In the genomic region with DNA sequence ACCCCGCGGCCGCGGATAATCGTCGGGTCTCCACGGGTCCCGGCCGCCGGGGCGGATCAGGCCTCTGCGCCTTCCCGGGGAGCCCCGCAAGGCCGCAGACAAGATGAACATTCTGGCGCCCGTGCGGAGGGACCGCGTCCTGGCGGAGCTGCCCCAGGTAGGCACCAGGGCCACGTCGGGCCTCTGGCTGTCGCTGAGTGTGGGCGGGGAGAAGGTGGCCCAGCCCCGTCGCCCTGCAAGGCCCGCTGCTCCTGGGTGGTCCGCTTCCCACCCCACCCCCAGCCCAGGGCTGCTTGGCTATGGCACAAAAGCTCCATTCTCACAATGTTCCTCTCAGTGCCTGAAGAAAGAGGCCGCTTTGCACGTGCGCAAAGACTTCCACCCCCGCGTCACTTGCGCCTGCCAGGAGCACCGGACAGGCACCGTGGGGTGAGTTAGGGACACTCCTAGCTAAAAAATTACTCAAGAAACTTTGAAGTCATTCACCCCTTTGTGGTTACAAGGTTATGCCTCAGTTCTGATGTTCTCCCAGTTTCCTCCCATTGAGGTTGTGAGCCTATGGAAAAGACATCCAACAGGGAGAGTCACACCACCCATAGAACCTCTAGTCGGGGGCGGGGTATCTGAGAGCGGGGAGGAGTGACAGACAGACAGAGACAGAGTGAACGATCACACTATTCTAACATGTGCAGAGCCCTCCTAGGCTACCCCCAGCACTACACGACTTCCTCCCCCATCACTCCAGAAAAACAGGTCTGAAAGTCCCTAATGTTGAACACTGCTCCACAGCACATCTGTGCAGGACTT, we compare ENCODE assay signal across 8 mouse cellular contexts. TPM values are rescaled to one million over a fixed set of nuclear protein-coding genes. Genes with fewer than 3 reads are reported as not detected.
DNase-seq lines count a peak whose midpoint lies in the region; ATAC-seq and TF ChIP-seq lines count a peak whose summit lies in the region.

No protein-coding gene starts in this region.

- peak overlapping the region; percentile 82 for H3K9ac ChIP-seq in embryonic facial prominence, embryonic 15.5 days
- H3K9ac ChIP-seq in heart, embryonic 11.5 days (ENCODE audit: low read depth, low read length), result peak overlapping the region; percentile 84
- peak overlapping the region; percentile 97 for H3K9ac ChIP-seq in kidney, embryonic 14.5 days (ENCODE audit: low read depth, low read length)
- H3K9ac ChIP-seq in liver, embryonic 11.5 days (ENCODE audit: low read depth, low read length), result peak overlapping the region; percentile 72

- H3K4me3 ChIP-seq in thymus, adult 2 months (ENCODE audit: control insufficient read depth, insufficient read depth, low read length), result peak overlapping the region; percentile 37
- peak overlapping the region; percentile 72 for H3K4me3 ChIP-seq in embryonic facial prominence, embryonic 15.5 days (replicated peaks)
- H3K4me3 ChIP-seq in heart, embryonic 11.5 days (ENCODE audit: low read depth, low read length), result peak overlapping the region; percentile 78
- H3K4me3 ChIP-seq in kidney, embryonic 14.5 days (ENCODE audit: low read length), result peak overlapping the region; percentile 81
- H3K4me3 ChIP-seq in liver, embryonic 11.5 days (ENCODE audit: low read depth, low read length), result peak overlapping the region; percentile 62

- peak overlapping the region; percentile 64 for H3K4me2 ChIP-seq in embryonic facial prominence, embryonic 15.5 days (replicated peaks)
- H3K4me2 ChIP-seq in heart, embryonic 11.5 days, result peak overlapping the region; percentile 79
- H3K4me2 ChIP-seq in kidney, embryonic 14.5 days (replicated peaks; ENCODE audit: low read depth, low read length), result peak overlapping the region; percentile 69
- peak overlapping the region; percentile 70 for H3K4me2 ChIP-seq in liver, embryonic 11.5 days

- WGBS in thymus, adult 2 months, result 5% methylated on average over 42 of the region's 42 CpGs
- WGBS in embryonic facial prominence, embryonic 15.5 days, result under 1% methylated on average over 42 of the region's 42 CpGs
- WGBS in heart, embryonic 11.5 days (ENCODE audit: insufficient replicate concordance), result 2% methylated on average over 41 of the region's 42 CpGs
- WGBS in kidney, embryonic 14.5 days, result under 1% methylated on average over 39 of the region's 42 CpGs
- under 1% methylated on average over 42 of the region's 42 CpGs for WGBS in liver, embryonic 11.5 days

- no peaks in the 10 kb centered on the region for H3K36me3 ChIP-seq in thymus, adult 2 months (ENCODE audit: control insufficient read depth, insufficient read depth, low read length)
- peaks cover 31% of the 10 kb centered on the region for H3K36me3 ChIP-seq in embryonic facial prominence, embryonic 15.5 days
- peaks cover 20% of the 10 kb centered on the region for H3K36me3 ChIP-seq in heart, embryonic 11.5 days (ENCODE audit: control insufficient read depth, insufficient read depth, low read length)
- H3K36me3 ChIP-seq in kidney, embryonic 14.5 days (ENCODE audit: control insufficient read depth, insufficient read depth, low read length), result peaks cover 32% of the 10 kb centered on the region
- H3K36me3 ChIP-seq in liver, embryonic 11.5 days (ENCODE audit: control insufficient read depth, insufficient read depth, low read length), result peaks cover 4% of the 10 kb centered on the region; the same call in 1 of the 2 replicates

- no peak overlapping the region for H3K27ac ChIP-seq in thymus, adult 2 months (ENCODE audit: control insufficient read depth, insufficient read depth, low read length)
- H3K27ac ChIP-seq in embryonic facial prominence, embryonic 15.5 days (replicated peaks), result peak overlapping the region; percentile 98
- H3K27ac ChIP-seq in heart, embryonic 11.5 days (ENCODE audit: low read depth, low read length), result peak overlapping the region; percentile 94
- H3K27ac ChIP-seq in kidney, embryonic 14.5 days (ENCODE audit: low read depth, low read length), result peak overlapping the region; percentile 100
- H3K27ac ChIP-seq in liver, embryonic 11.5 days (ENCODE audit: low read depth, low read length), result peak overlapping the region; percentile 73

- no peaks in the 10 kb centered on the region for H3K9me3 ChIP-seq in embryonic facial prominence, embryonic 15.5 days (replicated peaks)
- H3K9me3 ChIP-seq in heart, embryonic 11.5 days (replicated peaks; ENCODE audit: control insufficient read depth, low read length), result no peaks in the 10 kb centered on the region
- H3K9me3 ChIP-seq in kidney, embryonic 14.5 days (ENCODE audit: control insufficient read depth, low read length), result no peaks in the 10 kb centered on the region
- H3K9me3 ChIP-seq in liver, embryonic 11.5 days (ENCODE audit: control insufficient read depth, low read length), result no peaks in the 10 kb centered on the region

- H3K27me3 ChIP-seq in thymus, adult 2 months (ENCODE audit: control insufficient read depth, insufficient read depth, low read length), result peaks cover 21% of the 10 kb centered on the region
- H3K27me3 ChIP-seq in embryonic facial prominence, embryonic 15.5 days, result no peaks in the 10 kb centered on the region
- no peaks in the 10 kb centered on the region; the same call in 1 of the 2 replicates for H3K27me3 ChIP-seq in heart, embryonic 11.5 days (ENCODE audit: control insufficient read depth, insufficient read depth, low read length)
- no peaks in the 10 kb centered on the region for H3K27me3 ChIP-seq in kidney, embryonic 14.5 days (ENCODE audit: control insufficient read depth, insufficient read depth, low read length)
- peaks cover 46% of the 10 kb centered on the region for H3K27me3 ChIP-seq in liver, embryonic 11.5 days (replicated peaks; ENCODE audit: control insufficient read depth, insufficient read depth, low read length)

- TF ChIP-seq CTCF in thymus, adult 2 months (IDR thresholded peaks at IDR 0.05; ENCODE audit: borderline replicate concordance, control insufficient read depth, extremely low read depth, insufficient read depth, low read length, poor library complexity), result no peak

- H3K4me1 ChIP-seq in thymus, adult 2 months (replicated peaks; ENCODE audit: control insufficient read depth, insufficient read depth, low read length), result peaks cover 18% of the 10 kb centered on the region
- H3K4me1 ChIP-seq in embryonic facial prominence, embryonic 15.5 days, result peaks cover 19% of the 10 kb centered on the region
- H3K4me1 ChIP-seq in heart, embryonic 11.5 days (ENCODE audit: control insufficient read depth, insufficient read depth, low read length), result peaks cover 5% of the 10 kb centered on the region
- H3K4me1 ChIP-seq in kidney, embryonic 14.5 days (ENCODE audit: control insufficient read depth, insufficient read depth, low read length), result peaks cover 12% of the 10 kb centered on the region
- peaks cover 16% of the 10 kb centered on the region for H3K4me1 ChIP-seq in liver, embryonic 11.5 days (replicated peaks; ENCODE audit: control insufficient read depth, insufficient read depth, low read length)

- DNase-seq in thymus, adult 2 months, result no peak
- no peak for DNase-seq in thymus, postnatal 0 days (ENCODE audit: low spot score)
- peak; percentile 78 for DNase-seq in liver, embryonic 11.5 days (ENCODE audit: low spot score)
- peak; percentile 50 for DNase-seq in naive thymus-derived CD4-positive, alpha-beta T cell, adult 2 months (ENCODE audit: low read depth)
- peak; percentile 50 for DNase-seq in urinary bladder, postnatal 25 days (ENCODE audit: low spot score)

- ATAC-seq in embryonic facial prominence, embryonic 15.5 days (ENCODE audit: insufficient number of reproducible peaks, low FRiP score, low TSS enrichment, low read depth), result peak; percentile 82
- ATAC-seq in heart, embryonic 11.5 days (replicated peaks; ENCODE audit: insufficient number of reproducible peaks, low FRiP score, low TSS enrichment), result peak; percentile 76
- ATAC-seq in kidney, embryonic 14.5 days (ENCODE audit: low FRiP score, low TSS enrichment), result peak; percentile 82
- ATAC-seq in liver, embryonic 11.5 days (replicated peaks; ENCODE audit: low FRiP score), result peak; percentile 66

- no peak for TF ChIP-seq POLR2A in thymus, adult 2 months (IDR thresholded peaks at IDR 0.05; ENCODE audit: control insufficient read depth, extremely low read depth, insufficient read depth, low read length, poor library complexity)

RNA-seq across cellular contexts. Expression of gene Rab34, which starts 1.2 kb away (rescaled TPM):
- polyA plus RNA-seq in thymus, adult 2 months (2012; rRNA removed), result 15.4 and 18.5 TPM in 2 replicates
- 26.4 and 29.6 TPM in 2 replicates for polyA plus RNA-seq in thymus, postnatal 0 days (2015; fragmentation: Nextera tagmentation; extraction: Ambion mirVana)
- 164 and 171 TPM in 2 replicates for polyA plus RNA-seq in embryonic facial prominence, embryonic 15.5 days (2015; fragmentation: Nextera tagmentation; extraction: Ambion mirVana)
- 62.2 and 62.5 TPM in 2 replicates for polyA plus RNA-seq in heart, embryonic 11.5 days (2014; fragmentation: Nextera tagmentation; extraction: Ambion mirVana)
- polyA plus RNA-seq in kidney, embryonic 14.5 days (2014; fragmentation: Nextera tagmentation; extraction: Ambion mirVana), result 128 and 156 TPM in 2 replicates
- 42.6 and 45.3 TPM in 2 replicates for polyA plus RNA-seq in liver, embryonic 11.5 days (2014; fragmentation: Nextera tagmentation; extraction: Ambion mirVana)

RNA-seq across cellular contexts. Expression of gene Proca1, which starts 3.8 kb away (rescaled TPM):
- 0.23 and 0.66 TPM in 2 replicates for polyA plus RNA-seq in thymus, adult 2 months (2012; rRNA removed)
- 0.49 and 0.84 TPM in 2 replicates for polyA plus RNA-seq in thymus, postnatal 0 days (2015; fragmentation: Nextera tagmentation; extraction: Ambion mirVana)
- polyA plus RNA-seq in embryonic facial prominence, embryonic 15.5 days (2015; fragmentation: Nextera tagmentation; extraction: Ambion mirVana), result 3.1 and 4.7 TPM in 2 replicates
- 4.2 TPM in 2 replicates for polyA plus RNA-seq in heart, embryonic 11.5 days (2014; fragmentation: Nextera tagmentation; extraction: Ambion mirVana)
- 3.4 and 4.1 TPM in 2 replicates for polyA plus RNA-seq in kidney, embryonic 14.5 days (2014; fragmentation: Nextera tagmentation; extraction: Ambion mirVana)
- 1.6 and 2.5 TPM in 2 replicates for polyA plus RNA-seq in liver, embryonic 11.5 days (2014; fragmentation: Nextera tagmentation; extraction: Ambion mirVana)

RNA-seq across cellular contexts. Expression of gene Rpl23a, which starts 6.1 kb away (rescaled TPM):
- 193 and 312 TPM in 2 replicates for polyA plus RNA-seq in thymus, adult 2 months (2012; rRNA removed)
- polyA plus RNA-seq in thymus, postnatal 0 days (2015; fragmentation: Nextera tagmentation; extraction: Ambion mirVana), result 1,919 and 1,995 TPM in 2 replicates
- polyA plus RNA-seq in embryonic facial prominence, embryonic 15.5 days (2015; fragmentation: Nextera tagmentation; extraction: Ambion mirVana), result 1,371 and 1,410 TPM in 2 replicates
- 1,064 and 1,178 TPM in 2 replicates for polyA plus RNA-seq in heart, embryonic 11.5 days (2014; fragmentation: Nextera tagmentation; extraction: Ambion mirVana)
- polyA plus RNA-seq in kidney, embryonic 14.5 days (2014; fragmentation: Nextera tagmentation; extraction: Ambion mirVana), result 1,650 and 2,291 TPM in 2 replicates
- 1,588 and 1,766 TPM in 2 replicates for polyA plus RNA-seq in liver, embryonic 11.5 days (2014; fragmentation: Nextera tagmentation; extraction: Ambion mirVana)

RNA-seq across cellular contexts. Expression of gene Tlcd1, which starts 12.9 kb away (rescaled TPM):
- polyA plus RNA-seq in thymus, adult 2 months (2012; rRNA removed), result 30.0 and 33.1 TPM in 2 replicates
- polyA plus RNA-seq in thymus, postnatal 0 days (2015; fragmentation: Nextera tagmentation; extraction: Ambion mirVana), result 12.2 and 13.5 TPM in 2 replicates
- polyA plus RNA-seq in embryonic facial prominence, embryonic 15.5 days (2015; fragmentation: Nextera tagmentation; extraction: Ambion mirVana), result 30.3 and 32.8 TPM in 2 replicates
- polyA plus RNA-seq in heart, embryonic 11.5 days (2014; fragmentation: Nextera tagmentation; extraction: Ambion mirVana), result 16.1 and 16.3 TPM in 2 replicates
- polyA plus RNA-seq in kidney, embryonic 14.5 days (2014; fragmentation: Nextera tagmentation; extraction: Ambion mirVana), result 23.1 and 28.1 TPM in 2 replicates
- 52.5 and 57.5 TPM in 2 replicates for polyA plus RNA-seq in liver, embryonic 11.5 days (2014; fragmentation: Nextera tagmentation; extraction: Ambion mirVana)

RNA-seq across cellular contexts. Expression of gene Nek8, which starts 13.0 kb away (rescaled TPM):
- polyA plus RNA-seq in thymus, adult 2 months (2012; rRNA removed), result 27.0 and 27.4 TPM in 2 replicates
- 14.1 and 14.5 TPM in 2 replicates for polyA plus RNA-seq in thymus, postnatal 0 days (2015; fragmentation: Nextera tagmentation; extraction: Ambion mirVana)
- 17.3 and 18.4 TPM in 2 replicates for polyA plus RNA-seq in embryonic facial prominence, embryonic 15.5 days (2015; fragmentation: Nextera tagmentation; extraction: Ambion mirVana)
- 9.9 and 10.6 TPM in 2 replicates for polyA plus RNA-seq in heart, embryonic 11.5 days (2014; fragmentation: Nextera tagmentation; extraction: Ambion mirVana)
- polyA plus RNA-seq in kidney, embryonic 14.5 days (2014; fragmentation: Nextera tagmentation; extraction: Ambion mirVana), result 15.8 and 20.6 TPM in 2 replicates
- 13.1 and 14.3 TPM in 2 replicates for polyA plus RNA-seq in liver, embryonic 11.5 days (2014; fragmentation: Nextera tagmentation; extraction: Ambion mirVana)

Comparison
In these comparisons a context has a peak if more than half of its experiments do, and no peak if none do; other contexts are left out.
1. DNase-seq: peak in liver, embryonic 11.5 days (single experiment), naive thymus-derived CD4-positive, alpha-beta T cell, adult 2 months (single experiment) and urinary bladder, postnatal 25 days (single experiment); none in thymus, adult 2 months (single experiment) and thymus, postnatal 0 days (single experiment).
2. Peak in every context shown above with its lines, with median percentiles within 50 percentile points of each other: H3K4me3 ChIP-seq, ATAC-seq, H3K4me2 ChIP-seq and H3K9ac ChIP-seq.